Mouse (Mus musculus) left cerebral cortex, postnatal 4 days (tissue): ENCODE measurements around the gene Nfkb2. TPM values are rescaled to one million over a fixed set of nuclear protein-coding genes. Genes with fewer than 3 reads are reported as not detected.

ENCODE experiments used
- DNase-seq: peaks from one replicate; pipeline ENCODE4 v3.0.0-alpha.2; 2022
- intact Hi-C: fragments of 180-260 bp; cut with DNase I; formaldehyde crosslinking; loops from one replicate; pipeline ENCODE4 v1.15.1; 2025
- total RNA-seq, 2 experiments: library from RNA; stranded (reverse); gene quantifications; 2 replicates each; pipeline ENCODE4 v1.2.3; 2021

Nfkb2 gene
- 1 to 10 TPM; 2.5 to 2.8 TPM for total RNA-seq

GRCm38 (mm10) chr19:46304216-46304841 lies at the start of gene Nfkb2:
TSS of gene Nfkb2 (plus strand) at chr19:46304320.
- peak; percentile 85 for DNase-seq
- intact Hi-C loops, result no loop called here

DNA sequence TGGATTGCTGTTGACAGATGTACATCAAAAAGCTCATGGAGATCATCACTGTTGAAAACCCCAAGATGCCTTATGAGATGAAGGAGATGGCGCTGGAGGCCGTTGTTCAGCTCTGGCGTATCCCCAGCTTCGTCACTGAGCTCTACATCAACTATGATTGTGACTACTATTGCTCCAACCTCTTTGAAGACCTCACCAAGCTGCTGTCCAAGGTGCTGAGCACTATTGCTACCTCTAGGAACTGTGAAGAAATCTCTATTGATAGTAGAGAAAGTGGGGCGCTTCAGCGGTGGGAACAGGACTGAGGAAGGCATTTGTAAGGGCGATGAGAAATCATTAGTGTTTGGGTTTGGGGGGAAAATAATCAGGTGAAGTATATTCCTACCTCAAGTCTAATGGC lies 39.4 kb upstream of the Nfkb2 start:
- intact Hi-C loops, result no loop called here
- DNase-seq, result no peak

GRCm38 (mm10) chr19:46275307-46275706 lies 28.8 kb upstream of the Nfkb2 start:
- intact Hi-C loops, result no loop called here
- no peak for DNase-seq

DNA sequence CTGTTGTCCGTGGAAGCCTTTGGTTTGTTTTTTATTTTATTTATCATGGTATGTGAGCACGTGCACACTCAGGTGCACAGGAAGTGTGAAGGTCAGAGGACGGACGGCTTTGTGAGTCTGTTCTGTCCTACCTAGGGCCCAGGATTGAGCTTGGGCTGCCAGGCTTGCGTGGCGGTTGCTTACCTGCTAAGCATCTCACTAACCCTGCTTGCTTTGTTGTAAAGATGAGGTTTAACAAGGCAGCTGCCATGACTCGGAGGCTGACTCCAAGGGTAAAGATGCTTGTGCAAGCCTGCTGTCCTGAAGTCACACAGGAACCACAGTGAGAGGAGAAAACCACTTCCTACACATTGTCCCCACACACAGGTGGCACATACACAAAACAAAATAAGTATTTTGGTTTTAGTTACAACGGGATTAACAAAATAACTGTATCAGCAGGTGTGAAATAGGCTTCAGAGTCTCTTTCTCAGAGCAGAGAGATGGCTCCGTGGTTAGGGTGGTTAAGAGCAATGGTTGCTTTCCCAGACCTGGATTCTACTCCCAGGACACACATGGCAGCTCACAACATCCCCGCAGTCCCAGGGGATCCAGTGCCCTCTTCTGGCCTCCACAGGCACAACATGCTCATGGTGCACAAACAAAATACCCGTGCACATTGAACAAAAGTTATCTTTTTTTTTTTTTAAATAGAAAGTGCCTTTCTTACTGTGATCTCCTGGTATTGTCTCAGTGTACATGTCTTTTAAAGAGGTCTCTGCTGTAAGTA lies 21.9 kb upstream of the Nfkb2 start:
- no peak for DNase-seq
- intact Hi-C loops, result no loop called here

DNA sequence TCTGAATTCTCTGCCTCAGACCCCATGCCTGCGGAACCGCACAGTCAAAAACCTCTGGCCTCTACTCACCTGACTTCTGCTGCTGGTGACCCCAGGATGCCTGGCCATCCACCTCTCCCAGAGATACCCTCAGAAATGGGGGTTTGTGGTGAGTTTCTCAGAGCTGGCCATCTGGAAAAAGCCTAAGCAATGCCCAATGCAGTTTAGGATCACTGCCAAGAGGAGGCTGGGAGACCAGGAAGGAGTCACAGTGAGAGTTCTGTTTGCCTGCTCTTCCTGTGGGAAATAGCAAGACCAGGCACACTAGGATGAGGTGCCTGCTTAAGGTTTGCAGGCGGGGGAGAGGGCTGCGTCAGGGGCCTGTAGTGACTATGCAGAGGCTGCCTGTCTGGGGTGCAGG lies 19.4 kb upstream of the Nfkb2 start:
- no peak for DNase-seq
- intact Hi-C loops, result no loop called here

- peak; percentile 5 for DNase-seq
- intact Hi-C loops, result no loop called here
These were observed 18.5 kb upstream of the Nfkb2 start for GRCm38 (mm10) chr19:46285631-46286030.

DNA sequence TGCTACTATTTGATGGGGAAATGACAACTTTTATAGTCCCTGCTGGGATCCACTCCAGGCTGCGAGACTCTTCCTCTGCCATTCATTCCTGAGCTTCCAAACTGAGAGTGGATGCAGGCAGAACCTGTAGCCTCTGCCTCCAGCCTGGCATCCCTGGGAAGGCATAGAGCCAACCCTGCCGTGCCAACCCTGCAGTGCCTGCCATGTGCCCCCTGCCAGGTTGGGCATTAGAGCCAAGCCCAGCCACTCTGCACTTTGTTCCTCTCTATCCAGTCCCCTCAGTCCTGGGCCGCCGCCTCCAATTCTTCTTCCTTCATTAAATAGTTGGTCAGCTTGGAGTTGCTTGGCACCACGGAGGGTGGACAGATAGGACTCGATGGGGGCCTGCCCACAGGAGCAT lies 18.1 kb upstream of the Nfkb2 start:
- peak; percentile 83 for DNase-seq
- intact Hi-C loops, result no loop called here

GRCm38 (mm10) chr19:46286926-46287325 lies 17.2 kb upstream of the Nfkb2 start:
- no peak for DNase-seq
- intact Hi-C loops, result no loop called here

GRCm38 (mm10) chr19:46287566-46287965 lies 16.6 kb upstream of the Nfkb2 start:
- DNase-seq, result no peak
- intact Hi-C loops, result no loop called here

- no peak for DNase-seq
These were observed 13.5 kb upstream of the Nfkb2 start for GRCm38 (mm10) chr19:46290535-46291105.

DNA sequence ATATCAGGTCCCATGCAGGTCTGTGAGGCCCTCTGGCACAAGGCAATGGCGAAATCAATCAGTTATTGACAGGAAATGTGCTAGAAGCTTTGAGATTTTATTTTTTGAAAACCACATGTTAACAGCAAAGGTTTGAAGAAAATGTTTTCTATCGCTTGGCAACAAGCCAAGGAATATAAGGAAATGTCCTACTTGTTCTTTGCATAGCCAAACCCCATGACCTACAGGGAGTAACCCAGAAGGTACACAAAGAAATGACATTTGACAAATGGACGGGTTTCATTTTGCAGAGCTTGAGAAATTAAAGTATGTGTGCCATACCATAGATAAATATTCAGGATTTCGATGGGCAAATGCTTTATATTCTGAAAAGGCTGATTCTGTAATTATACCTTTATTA lies 7.2 kb upstream of the Nfkb2 start:
- intact Hi-C loops, result no loop called here
- no peak for DNase-seq

More at GRCm38 (mm10) chr19:46290535-46291105, 13.5 kb upstream of the Nfkb2 start:
- intact Hi-C loops, result no loop called here

- DNase-seq, result no peak
- intact Hi-C loops, result no loop called here
These were observed 3.6 kb upstream of the Nfkb2 start for GRCm38 (mm10) chr19:46300294-46301045.

GRCm38 (mm10) chr19:46302551-46302950 lies 1.6 kb upstream of the Nfkb2 start:
- no peak for DNase-seq
- intact Hi-C loops, result no loop called here

- intact Hi-C loops, result no loop called here
These were observed 587 bp upstream of the Nfkb2 start for GRCm38 (mm10) chr19:46303251-46304215.

DNA sequence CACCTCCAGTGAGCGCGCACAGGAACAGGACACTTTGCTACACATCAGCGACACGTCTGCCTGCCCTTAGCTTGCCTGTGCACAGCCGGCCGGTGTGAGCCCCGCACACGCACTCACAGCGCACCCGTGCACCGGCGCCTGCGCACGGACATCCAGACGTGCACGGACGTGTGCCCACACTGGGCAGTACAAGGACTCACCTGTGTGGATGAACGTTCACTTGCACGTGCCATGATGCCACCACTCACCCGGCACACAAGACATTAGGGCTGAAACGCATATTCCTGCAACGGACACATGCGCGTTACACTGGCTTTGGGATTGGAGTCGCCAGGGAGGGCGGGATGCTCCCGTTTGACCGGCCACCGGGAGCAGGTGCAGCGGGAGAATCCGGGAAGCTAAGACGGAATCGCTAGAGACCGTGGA lies 801 bp downstream of the Nfkb2 start:
- intact Hi-C loops, result loop anchor here (5.0 kb wide), 1 partner anchor 168 kb away; no protein-coding TSS in a partner anchor
- DNase-seq, result no peak

More at GRCm38 (mm10) chr19:46303251-46304215, 587 bp upstream of the Nfkb2 start:
- DNase-seq, result no peak

GRCm38 (mm10) chr19:46305432-46306267 lies 1.5 kb downstream of the Nfkb2 start:
- intact Hi-C loops, result loop anchor here (5.0 kb wide), 1 partner anchor 168 kb away; no protein-coding TSS in a partner anchor
- peak; percentile 75 for DNase-seq

DNA sequence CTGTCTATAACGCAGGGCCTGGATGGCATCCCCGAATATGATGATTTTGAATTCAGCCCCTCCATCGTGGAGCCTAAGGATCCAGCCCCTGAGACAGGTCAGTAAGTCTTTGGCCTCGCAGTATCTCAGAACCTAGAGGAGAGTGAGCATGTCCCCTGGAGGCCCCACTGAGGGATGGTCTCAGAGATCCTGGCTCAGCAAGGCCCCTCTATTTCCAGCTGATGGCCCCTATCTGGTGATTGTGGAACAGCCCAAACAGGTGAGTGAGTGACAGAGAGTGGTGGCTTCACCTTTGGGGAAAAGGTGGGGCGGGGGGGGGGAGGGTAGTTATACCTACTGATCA lies 2.1 kb downstream of the Nfkb2 start:
- intact Hi-C loops, result loop anchor here (5.0 kb wide), 1 partner anchor 169 kb away; no protein-coding TSS in a partner anchor
- no peak for DNase-seq

DNA sequence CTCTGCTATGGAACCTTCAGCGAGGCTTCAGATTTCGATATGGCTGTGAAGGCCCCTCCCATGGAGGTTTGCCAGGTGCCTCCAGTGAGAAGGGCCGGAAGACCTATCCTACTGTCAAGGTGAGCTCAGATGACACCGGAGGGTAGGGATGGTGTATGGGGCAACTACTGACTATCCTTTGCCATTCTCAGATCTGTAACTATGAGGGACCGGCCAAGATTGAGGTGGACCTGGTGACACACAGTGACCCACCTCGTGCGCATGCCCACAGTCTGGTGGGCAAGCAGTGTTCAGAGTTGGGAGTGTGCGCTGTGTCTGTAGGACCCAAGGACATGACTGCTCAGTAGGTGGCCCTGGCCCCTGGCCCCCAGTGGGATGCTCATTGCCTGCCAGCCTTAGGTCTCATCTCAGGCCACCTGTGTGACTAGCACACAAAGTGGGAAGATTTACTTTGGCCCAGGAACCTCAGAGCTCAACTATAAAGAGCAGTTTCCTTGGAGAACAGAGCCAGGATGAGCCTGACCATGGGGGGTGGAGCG lies 2.7 kb downstream of the Nfkb2 start:
- DNase-seq, result no peak
- intact Hi-C loops, result loop anchor here (5.0 kb wide), 1 partner anchor 170 kb away; no protein-coding TSS in a partner anchor

DNA sequence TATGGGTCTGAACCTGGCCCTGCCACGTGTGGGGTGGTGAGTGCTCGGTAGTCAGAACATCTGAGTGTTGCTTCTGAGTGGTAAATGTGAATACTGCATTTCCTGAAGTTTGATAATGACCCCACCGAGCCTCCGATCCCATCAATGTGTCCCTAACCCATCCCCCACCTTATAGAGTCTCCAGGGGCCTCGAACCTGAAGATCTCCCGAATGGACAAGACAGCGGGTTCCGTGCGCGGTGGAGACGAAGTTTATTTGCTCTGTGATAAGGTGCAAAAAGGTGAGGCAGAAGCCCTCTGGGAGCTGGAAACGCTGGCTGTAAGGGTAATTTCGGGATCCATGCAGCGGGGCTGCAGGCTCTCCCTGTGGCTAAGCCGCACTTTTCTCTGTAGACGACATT lies 3.7 kb downstream of the Nfkb2 start:
- intact Hi-C loops, result loop anchor here (5.0 kb wide), 1 partner anchor 170 kb away; no protein-coding TSS in a partner anchor
- no peak for DNase-seq
